Mouse (Mus musculus) CH12.LX (cell line): ENCODE measurements around the gene Pacs2.

Source experiments
- CTCF ChIP-seq, 2 experiments: IDR thresholded peaks in 1 of 2; conservative IDR thresholded peaks in 1 of 2; 2 replicates each; pipeline ENCODE4 v1.5.1; 2011 to 2012; ENCODE audit warnings: low read depth in 2 of 2, low read length in 2 of 2, improper control_type of control experiment in 1 of 2, inconsistent platforms in 1 of 2, mild to moderate bottlenecking in 1 of 2, moderate library complexity in 1 of 2
- ELF1 ChIP-seq: IDR thresholded peaks from 2 replicates; pipeline ENCODE4 v1.6.1; 2014; ENCODE audit warnings: low read depth, mild to moderate bottlenecking, inconsistent platforms, low read length, improper control_type of control experiment
- GABPA ChIP-seq: IDR thresholded peaks from 2 replicates; pipeline ENCODE4 v1.6.1; 2012; ENCODE audit warnings: low read depth, low read length, improper control_type of control experiment, inconsistent platforms; ENCODE audit not compliant: insufficient replicate concordance
- MAX ChIP-seq: IDR thresholded peaks from 2 replicates; pipeline ENCODE4 v1.6.1; 2011; ENCODE audit warnings: low read length, improper control_type of control experiment
- MXI1 ChIP-seq: IDR thresholded peaks from 2 replicates; pipeline ENCODE4 v1.6.1; 2011; ENCODE audit warnings: mild to moderate bottlenecking, low read depth, low read length, improper control_type of control experiment
- POLR2A ChIP-seq: IDR thresholded peaks from 2 replicates; pipeline ENCODE4 v1.6.1; 2011; ENCODE audit warnings: low read depth, mild to moderate bottlenecking, improper control_type of control experiment, low read length
- SMC3 ChIP-seq: IDR thresholded peaks from 2 replicates; pipeline ENCODE4 v1.6.1; 2011; ENCODE audit warnings: low read depth, low read length, improper control_type of control experiment
- ZC3H11A ChIP-seq: IDR thresholded peaks from 2 replicates; pipeline ENCODE4 v1.6.1; 2012; ENCODE audit warnings: low read depth, mild to moderate bottlenecking, inconsistent platforms, low read length, improper control_type of control experiment

- TF ChIP-seq CTCF (conservative IDR thresholded peaks at IDR 0.05 in 1 of 2, IDR thresholded peaks at IDR 0.05 in 1 of 2; ENCODE audit: low read depth in 2 of 2, low read length in 2 of 2) = no peak
- no peak for TF ChIP-seq ZC3H11A
- no peak for TF ChIP-seq GABPA
- TF ChIP-seq ELF1 = no peak
- TF ChIP-seq SMC3 = no peak
- no peak for TF ChIP-seq MAX
- no peak for TF ChIP-seq POLR2A
- TF ChIP-seq MXI1 = no peak
Observed at GRCm38 (mm10) chr12:113046861-113047260, 32.6 kb downstream of the Pacs2 start.
